Mouse (Mus musculus): ENCODE results near the gene Psmc5.

DNA sequence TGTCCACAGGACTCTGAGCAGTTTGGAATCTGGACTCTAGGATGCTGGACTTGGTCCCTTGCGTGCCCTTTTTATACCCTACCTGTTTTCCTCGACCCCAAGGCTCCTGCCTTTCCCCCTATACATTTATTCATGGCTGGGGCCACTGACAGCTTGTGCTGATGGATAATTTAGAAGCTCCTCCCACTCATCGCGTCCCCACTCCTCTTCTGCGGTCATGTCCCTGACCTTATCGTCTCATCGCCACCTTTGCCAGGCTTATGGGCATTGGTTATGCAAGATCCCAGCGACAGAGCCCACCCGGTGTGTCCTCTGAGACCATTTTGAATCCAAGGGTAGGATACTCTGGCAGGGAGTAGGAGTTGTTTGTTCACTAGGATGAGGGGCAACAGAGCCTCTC is 45.8 kb downstream of the Psmc5 start, which contains the start of gene Gh:
- no peak for TF ChIP-seq CTCF (IDR thresholded peaks at IDR 0.05)
- TF ChIP-seq POLR2A (IDR thresholded peaks at IDR 0.05; ENCODE audit: insufficient read depth, low read depth, low read length): no peak
- no peak for TF ChIP-seq EP300 (IDR thresholded peaks at IDR 0.05; ENCODE audit: insufficient read depth, low read depth, low read length)
